Mouse (Mus musculus) MEL (cell line): ENCODE data around the gene Fam178b. TPM values are rescaled to one million over a fixed set of nuclear protein-coding genes. Genes with fewer than 3 reads are reported as not detected.

Experiments
- DNase-seq: peaks from one replicate; pipeline ENCODE4 v3.0.0; 2011; ENCODE audit warnings: low read depth, low spot score
- H3K27ac ChIP-seq: 2 replicates; pipeline ENCODE4 v1.5.1; 2012; ENCODE audit warnings: low read depth, mild to moderate bottlenecking, control low read depth, low read length, moderate library complexity; ENCODE audit not compliant: control insufficient read depth
- H3K27me3 ChIP-seq, 2 experiments: fragments of 150-350 bp in 1 of 2; sonication (generic) in 1 of 2; 2 replicates each; pipeline ENCODE4 v1.6.1; 2012; ENCODE audit warnings: low read length in 2 of 2, mild to moderate bottlenecking in 2 of 2, improper control_type of control experiment in 1 of 2, moderate library complexity in 1 of 2; ENCODE audit not compliant: insufficient read depth in 2 of 2, control insufficient read depth in 1 of 2
- H3K36me3 ChIP-seq, 2 experiments: 2 replicates each; pipeline ENCODE4 v1.6.1; 2012 to 2014; ENCODE audit warnings: low read length in 2 of 2, improper control_type of control experiment in 1 of 2, inconsistent platforms in 1 of 2, mild to moderate bottlenecking in 1 of 2; ENCODE audit not compliant: insufficient read depth in 2 of 2, control insufficient read depth in 1 of 2
- H3K4me1 ChIP-seq, 2 experiments: fragments of 150-350 bp in 1 of 2; sonication (generic) in 1 of 2; 2 replicates each; pipeline ENCODE4 v1.6.1; 2012; ENCODE audit warnings: low read length in 2 of 2, improper control_type of control experiment in 1 of 2, mild to moderate bottlenecking in 1 of 2; ENCODE audit not compliant: insufficient read depth in 2 of 2, control insufficient read depth in 1 of 2
- H3K4me3 ChIP-seq, 2 experiments: fragments of 150-350 bp in 1 of 2; sonication (generic) in 1 of 2; 2 replicates each; pipeline ENCODE4 v1.5.1; 2012; ENCODE audit warnings: low read depth in 2 of 2, low read length in 2 of 2, mild to moderate bottlenecking in 2 of 2, moderate library complexity in 2 of 2, control low read depth in 1 of 2, improper control_type of control experiment in 1 of 2; ENCODE audit not compliant: control insufficient read depth in 1 of 2, insufficient read depth in 1 of 2
- H3K79me2 ChIP-seq: 2 replicates; pipeline ENCODE4 v1.6.1; 2012; ENCODE audit warnings: mild to moderate bottlenecking, low read length, moderate library complexity; ENCODE audit not compliant: control insufficient read depth, poor library complexity, insufficient read depth
- H3K9ac ChIP-seq: 2 replicates; pipeline ENCODE4 v1.6.1; 2012; ENCODE audit warnings: low read depth, mild to moderate bottlenecking, control low read depth, low read length, moderate library complexity; ENCODE audit not compliant: control insufficient read depth, poor library complexity, severe bottlenecking
- H3K9me3 ChIP-seq: fragments of 150-350 bp; sonication (generic); replicated peaks from 2 replicates; pipeline ENCODE4 v1.6.1; 2012; ENCODE audit warnings: mild to moderate bottlenecking, low read length, improper control_type of control experiment, moderate library complexity; ENCODE audit not compliant: insufficient read depth
- CHD1 ChIP-seq: IDR thresholded peaks from 2 replicates; pipeline ENCODE4 v1.6.1; 2012; ENCODE audit warnings: low read depth, mild to moderate bottlenecking, inconsistent platforms, low read length, improper control_type of control experiment
- CTCF ChIP-seq, 3 experiments: IDR thresholded peaks in 2 of 3; conservative IDR thresholded peaks in 1 of 3; 2 replicates each; pipeline ENCODE4 v1.5.1; 2011 to 2012; ENCODE audit warnings: low read length in 3 of 3, low read depth in 2 of 3, mild to moderate bottlenecking in 2 of 3, improper control_type of control experiment in 1 of 3, inconsistent platforms in 1 of 3, mixed read lengths in 1 of 3, moderate library complexity in 1 of 3; ENCODE audit not compliant: control insufficient read depth in 1 of 3, insufficient read depth in 1 of 3, poor library complexity in 1 of 3, severe bottlenecking in 1 of 3
- EP300 ChIP-seq, 2 experiments: IDR thresholded peaks; 2 replicates each; pipeline ENCODE4 v1.6.1; 2011; ENCODE audit warnings: improper control_type of control experiment in 2 of 2, low read length in 2 of 2, low read depth in 1 of 2, mild to moderate bottlenecking in 1 of 2
- ETS1 ChIP-seq: IDR thresholded peaks from 2 replicates; pipeline ENCODE4 v1.6.1; 2012; ENCODE audit warnings: low read depth, mild to moderate bottlenecking, inconsistent platforms, low read length, improper control_type of control experiment, moderate library complexity
- GATA1 ChIP-seq: IDR thresholded peaks from 2 replicates; pipeline ENCODE4 v1.6.1; 2011; ENCODE audit warnings: low read depth, low read length, improper control_type of control experiment
- HCFC1 ChIP-seq: IDR thresholded peaks from 2 replicates; pipeline ENCODE4 v1.6.1; 2012; ENCODE audit warnings: low read depth, mild to moderate bottlenecking, inconsistent platforms, low read length, improper control_type of control experiment, moderate library complexity
- KAT2A ChIP-seq: conservative IDR thresholded peaks from 2 replicates; pipeline ENCODE4 v1.6.1; 2012; ENCODE audit warnings: low read depth, low read length, improper control_type of control experiment, inconsistent platforms
- MAFK ChIP-seq: IDR thresholded peaks from 2 replicates; pipeline ENCODE4 v1.6.1; 2011; ENCODE audit warnings: low read depth, mild to moderate bottlenecking, low read length, improper control_type of control experiment, borderline replicate concordance
- MAZ ChIP-seq: IDR thresholded peaks from 2 replicates; pipeline ENCODE4 v1.6.1; 2012; ENCODE audit warnings: low read depth, mild to moderate bottlenecking, inconsistent platforms, low read length, improper control_type of control experiment
- MEF2A ChIP-seq: IDR thresholded peaks from 2 replicates; pipeline ENCODE4 v1.6.1; 2014; ENCODE audit warnings: low read depth, mild to moderate bottlenecking, inconsistent platforms, low read length, improper control_type of control experiment; ENCODE audit not compliant: poor library complexity, insufficient replicate concordance, severe bottlenecking; ENCODE audit errors: extremely low read depth
- MXI1 ChIP-seq: IDR thresholded peaks from 2 replicates; pipeline ENCODE4 v1.6.1; 2011; ENCODE audit warnings: mild to moderate bottlenecking, low read depth, low read length, improper control_type of control experiment
- MYB ChIP-seq: IDR thresholded peaks from 2 replicates; pipeline ENCODE4 v1.6.1; 2011; ENCODE audit warnings: mild to moderate bottlenecking, low read depth, low read length, improper control_type of control experiment
- NRF1 ChIP-seq: IDR thresholded peaks from 2 replicates; pipeline ENCODE4 v1.6.1; 2014; ENCODE audit warnings: low read depth, mild to moderate bottlenecking, inconsistent platforms, low read length, improper control_type of control experiment, moderate library complexity; ENCODE audit not compliant: poor library complexity, insufficient read depth, severe bottlenecking
- POLR2A ChIP-seq, 2 experiments: IDR thresholded peaks; 2 replicates each; pipeline ENCODE4 v1.6.1; 2011 to 2012; ENCODE audit warnings: low read length in 2 of 2, mild to moderate bottlenecking in 2 of 2, control low read depth in 1 of 2, improper control_type of control experiment in 1 of 2, low read depth in 1 of 2, moderate library complexity in 1 of 2; ENCODE audit not compliant: control insufficient read depth in 1 of 2, insufficient read depth in 1 of 2, poor library complexity in 1 of 2
- RAD21 ChIP-seq: IDR thresholded peaks from 2 replicates; pipeline ENCODE4 v1.6.1; 2011; ENCODE audit warnings: mild to moderate bottlenecking, low read depth, low read length, improper control_type of control experiment
- SIN3A ChIP-seq: IDR thresholded peaks from 2 replicates; pipeline ENCODE4 v1.6.1; 2012; ENCODE audit warnings: low read length, improper control_type of control experiment, inconsistent platforms
- SMC3 ChIP-seq: IDR thresholded peaks from 2 replicates; pipeline ENCODE4 v1.6.1; 2011; ENCODE audit warnings: low read depth, low read length, improper control_type of control experiment
- TBP ChIP-seq: IDR thresholded peaks from 2 replicates; pipeline ENCODE4 v1.8.0; 2011; ENCODE audit warnings: low read depth, low read length, improper control_type of control experiment
- TCF12 ChIP-seq: IDR thresholded peaks from 2 replicates; pipeline ENCODE4 v1.6.1; 2014; ENCODE audit warnings: low read depth, mild to moderate bottlenecking, inconsistent platforms, low read length, improper control_type of control experiment, moderate library complexity
- ZC3H11A ChIP-seq: IDR thresholded peaks from 2 replicates; pipeline ENCODE4 v1.6.1; 2012; ENCODE audit warnings: low read depth, mild to moderate bottlenecking, inconsistent platforms, low read length, improper control_type of control experiment
- ZKSCAN1 ChIP-seq: IDR thresholded peaks from 2 replicates; pipeline ENCODE4 v1.6.1; 2012; ENCODE audit warnings: low read depth, mild to moderate bottlenecking, inconsistent platforms, low read length, improper control_type of control experiment, moderate library complexity
- ZMIZ1 ChIP-seq: IDR thresholded peaks from 2 replicates; pipeline ENCODE4 v1.6.1; 2012; ENCODE audit warnings: low read depth, mild to moderate bottlenecking, inconsistent platforms, low read length, improper control_type of control experiment, moderate library complexity
- polyA plus RNA-seq, 2 experiments: library from polyadenylated mRNA; stranded (reverse) in 1 of 2; unstranded in 1 of 2; fragments of >175 nt in 1 of 2; fragments of >200 nt in 1 of 2; gene quantifications; 2 replicates each; pipeline versions ENCODE4 v1.2.1 to v1.2.4; 2012; ENCODE audit warnings: low replicate concordance in 2 of 2, low read depth in 1 of 2; ENCODE audit not compliant: insufficient read length in 2 of 2, insufficient read depth in 1 of 2, missing spikeins in 1 of 2
- total RNA-seq: library from RNA; depleted of rRNA; stranded (reverse); fragments of 300-350 nt; gene quantifications from 2 replicates; pipeline ENCODE4 v1.2.3, GENCODE M21; 2012

Gene Fam178b
- total and polyA plus RNA-seq, 3 experiments: 0.19 to 0.29 TPM; not detected in 1

GRCm38 (mm10) chr1:36665165-36665723 lies 17.7 kb downstream of the Fam178b start:
- Histone ChIP-seq H3K9ac (peak overlapping the region; percentile 14; the same call in 1 of the 2 replicates), H3K27ac (peak overlapping the region; percentile 53; the same call in 1 of the 2 replicates), H3K36me3 (peaks cover 0 to 17% of the 10 kb centered on the region in 2 experiments; a peak in 2 of 4 replicates), H3K27me3 (no peaks in the 10 kb centered on the region), H3K4me3 (no peak overlapping the region), H3K79me2 (no peaks in the 10 kb centered on the region), H3K4me1 (peaks cover 13 to 26% of the 10 kb centered on the region in 2 experiments; a peak in 3 of 4 replicates), H3K9me3 (no peaks in the 10 kb centered on the region)
- DNase-seq: no peak
- TF ChIP-seq ZKSCAN1: no peak
- TF ChIP-seq ZMIZ1: no peak
- no peak for TF ChIP-seq HCFC1
- no peak for TF ChIP-seq CTCF (IDR thresholded peaks at IDR 0.05 in 2 of 3, conservative IDR thresholded peaks at IDR 0.05 in 1 of 3; ENCODE audit: control insufficient read depth in 1 of 3, insufficient read depth in 1 of 3, low read depth in 2 of 3, low read length in 3 of 3, poor library complexity in 1 of 3, severe bottlenecking in 1 of 3)
- TF ChIP-seq MXI1: no peak
- no peak for TF ChIP-seq MYB
- no peak for TF ChIP-seq RAD21
- TF ChIP-seq MAFK: no peak
- no peak for TF ChIP-seq NRF1
- no peak for TF ChIP-seq ZC3H11A

- DNase-seq: peak; percentile 52
- Histone ChIP-seq H3K4me1 (peaks cover 13 to 19% of the 10 kb centered on the region in 2 experiments; a peak in 3 of 4 replicates), H3K27me3 (no peaks in the 10 kb centered on the region)
- TF ChIP-seq MEF2A (peak; percentile 14; the same call in 1 of the 2 replicates), SIN3A (peak; percentile 46; the same call in 1 of the 2 replicates), ETS1 (peak; percentile 77; the same call in 1 of the 2 replicates), CTCF (IDR thresholded peaks at IDR 0.05 in 2 of 3, conservative IDR thresholded peaks at IDR 0.05 in 1 of 3; ENCODE audit: control insufficient read depth in 1 of 3, insufficient read depth in 1 of 3, low read depth in 2 of 3, low read length in 3 of 3, poor library complexity in 1 of 3, severe bottlenecking in 1 of 3) (peak; percentile 24 to 57 (median 24); a peak in 4 of 6 replicates), KAT2A (no peak), GATA1 (peak; percentile 86), CHD1 (no peak), EP300 (IDR thresholded peaks at IDR 0.05; ENCODE audit: low read depth in 1 of 2, low read length in 2 of 2) (peak; percentile 70 to 88), TCF12 (peak; percentile 93), TBP (no peak), ZC3H11A (0 out of 2 replicates have a peak, but pooled peaks have one; percentile 10), MAZ (0 out of 2 replicates have a peak, but pooled peaks have one; percentile 40), SMC3 (peak; percentile 58), RAD21 (peak; percentile 27), POLR2A (IDR thresholded peaks at IDR 0.05; ENCODE audit: control insufficient read depth in 1 of 2, insufficient read depth in 1 of 2, low read depth in 1 of 2, low read length in 2 of 2, poor library complexity in 1 of 2) (no peak)
- TF ChIP-seq, all 39 proteins: peak for 11
- H3K9ac ChIP-seq: no peak overlapping the region
- H3K9me3 ChIP-seq: no peaks in the 10 kb centered on the region
- H3K36me3 ChIP-seq: peaks cover 0 to 13% of the 10 kb centered on the region in 2 experiments; a peak in 2 of 4 replicates
- no peaks in the 10 kb centered on the region for H3K79me2 ChIP-seq
- H3K4me3 ChIP-seq: peak overlapping the region in 1 of 2 experiments; percentile 35; a peak in 1 of 4 replicates
- peak overlapping the region; percentile 53; the same call in 1 of the 2 replicates for H3K27ac ChIP-seq
Observed at GRCm38 (mm10) chr1:36664457-36664856, 18.5 kb downstream of the Fam178b start.
